Comparison of ENCODE assay signal across 12 mouse cellular contexts in the genomic region with DNA sequence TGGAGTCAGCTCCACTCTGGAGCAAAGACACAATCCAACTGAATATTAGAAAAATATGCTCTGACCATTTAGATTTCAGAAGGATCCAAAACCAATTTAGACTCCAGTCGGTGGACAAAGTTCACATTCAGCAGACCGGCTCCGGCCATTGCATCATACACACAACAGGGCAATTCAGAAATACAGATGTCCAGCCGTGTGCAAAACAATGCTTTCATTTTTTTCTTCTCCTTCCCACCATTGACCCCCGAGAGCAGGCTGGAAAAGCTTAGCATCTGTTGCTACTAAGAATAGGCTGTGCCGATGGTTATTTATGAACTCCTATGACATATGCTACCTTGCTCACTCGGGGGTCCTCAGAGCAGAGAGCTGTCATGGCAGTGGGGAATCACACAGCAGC. TPM values are rescaled to one million over a fixed set of nuclear protein-coding genes. Genes with fewer than 3 reads are reported as not detected.
A peak's percentile ranks its signal among the peaks of the same experiment; 100 is the strongest.
DNase-seq lines count a peak whose midpoint lies in the region; ATAC-seq and TF ChIP-seq lines count a peak whose summit lies in the region.
"Had no signal": no experiment of that assay in that cellular context is flagged by ENCODE, and none has a peak within 500 bp of the region (broad histone marks: within the 10 kb centered on the region; RNA-seq: fewer than 3 reads in every experiment).

No protein-coding gene starts in this region.

- intact Hi-C loops in left cerebral cortex, postnatal 4 days (cut with DNase I): no loop called here

- H3ac ChIP-seq in myocyte (ENCODE audit: control insufficient read depth, insufficient read length): no peak overlapping the region

- no peak overlapping the region; the same call in 1 of the 2 replicates for H3K27ac ChIP-seq in heart, embryonic 11.5 days (ENCODE audit: low read depth, low read length)
- no peak overlapping the region for H3K27ac ChIP-seq in liver, postnatal 0 days (ENCODE audit: low read depth)
- H3K27ac ChIP-seq in liver, embryonic 12.5 days: no peak overlapping the region
- H3K27ac ChIP-seq in embryonic facial prominence, embryonic 13.5 days: peak overlapping the region; percentile 5; the same call in 1 of the 2 replicates
- H3K27ac ChIP-seq: embryonic facial prominence, embryonic 12.5 days had no signal

- no peak overlapping the region for H3K4me3 ChIP-seq in heart, embryonic 11.5 days (ENCODE audit: low read depth, low read length)
- no peak overlapping the region for H3K4me3 ChIP-seq in liver, postnatal 0 days (ENCODE audit: low read depth, low read length)
- no peak overlapping the region for H3K4me3 ChIP-seq in liver, embryonic 12.5 days
- H3K4me3 ChIP-seq in embryonic facial prominence, embryonic 13.5 days: no peak overlapping the region
- no peak overlapping the region for H3K4me3 ChIP-seq in myocyte
- H3K4me3 ChIP-seq: embryonic facial prominence, embryonic 12.5 days had no signal

- no peak overlapping the region for H3K9ac ChIP-seq in heart, embryonic 11.5 days (ENCODE audit: low read depth, low read length)
- H3K9ac ChIP-seq in liver, postnatal 0 days (replicated peaks): no peak overlapping the region
- H3K9ac ChIP-seq in liver, embryonic 12.5 days: no peak overlapping the region
- no peak overlapping the region for H3K9ac ChIP-seq in embryonic facial prominence, embryonic 13.5 days
- H3K9ac ChIP-seq: embryonic facial prominence, embryonic 12.5 days had no signal

- DNase-seq in heart, adult 18-20 months: peak; percentile 27 to 38
- DNase-seq in liver, postnatal 0 days: peak; percentile 18
- DNase-seq in left cerebral cortex, postnatal 4 days: no peak
- DNase-seq: B cell, adult 2 months; kidney, adult 11 months; right cerebral cortex, postnatal 14 days had no signal

- TF ChIP-seq CTCF in liver, postnatal 0 days (IDR thresholded peaks at IDR 0.05; ENCODE audit: low read depth): no peak

- H3K36me3 ChIP-seq in heart, embryonic 11.5 days (ENCODE audit: control insufficient read depth, insufficient read depth, low read length): no peaks in the 10 kb centered on the region
- H3K36me3 ChIP-seq in liver, postnatal 0 days (replicated peaks; ENCODE audit: insufficient read depth, low read length): no peaks in the 10 kb centered on the region
- H3K36me3 ChIP-seq in liver, embryonic 12.5 days: no peaks in the 10 kb centered on the region
- no peaks in the 10 kb centered on the region for H3K36me3 ChIP-seq in embryonic facial prominence, embryonic 13.5 days
- no peaks in the 10 kb centered on the region for H3K36me3 ChIP-seq in myocyte (ENCODE audit: control insufficient read depth, insufficient read depth)

- TF ChIP-seq POLR2A in myocyte (IDR thresholded peaks at IDR 0.05; ENCODE audit: insufficient read length, low read depth): no peak

- H3K79me2 ChIP-seq in myocyte (ENCODE audit: control insufficient read depth, insufficient read depth): peaks cover 16% of the 10 kb centered on the region

- no peaks in the 10 kb centered on the region for H3K27me3 ChIP-seq in heart, embryonic 11.5 days (ENCODE audit: control insufficient read depth, insufficient read depth, low read length)
- no peaks in the 10 kb centered on the region for H3K27me3 ChIP-seq in liver, postnatal 0 days (ENCODE audit: insufficient read depth, low read length)
- no peaks in the 10 kb centered on the region for H3K27me3 ChIP-seq in liver, embryonic 12.5 days (replicated peaks)
- no peaks in the 10 kb centered on the region for H3K27me3 ChIP-seq in embryonic facial prominence, embryonic 13.5 days
- no peaks in the 10 kb centered on the region for H3K27me3 ChIP-seq in myocyte (ENCODE audit: control insufficient read depth, insufficient read depth, insufficient read length)
- H3K27me3 ChIP-seq: embryonic facial prominence, embryonic 12.5 days had no signal

- whole genome bisulfite sequencing in heart, embryonic 11.5 days (ENCODE audit: insufficient replicate concordance): 46% methylated on average over 7 of the region's 7 CpGs
- WGBS in liver, postnatal 0 days (ENCODE audit: insufficient replicate concordance): 46% methylated on average over 7 of the region's 7 CpGs
- WGBS in liver, embryonic 12.5 days (ENCODE audit: insufficient replicate concordance): 65% methylated on average over 7 of the region's 7 CpGs
- WGBS in embryonic facial prominence, embryonic 13.5 days: 35% methylated on average over 7 of the region's 7 CpGs

- H3K4me2 ChIP-seq in heart, embryonic 11.5 days: no peak overlapping the region
- 0 out of 2 replicates have a peak overlapping the region, but pooled peaks have one; percentile 29 for H3K4me2 ChIP-seq in liver, postnatal 0 days (ENCODE audit: low read depth, low read length)
- H3K4me2 ChIP-seq in liver, embryonic 12.5 days: no peak overlapping the region
- no peak overlapping the region for H3K4me2 ChIP-seq in embryonic facial prominence, embryonic 13.5 days
- peak overlapping the region; percentile 50 for H3K4me2 ChIP-seq in myocyte (ENCODE audit: low read depth)
- H3K4me2 ChIP-seq: embryonic facial prominence, embryonic 12.5 days had no signal

- H3K9me3 ChIP-seq in heart, embryonic 11.5 days (replicated peaks; ENCODE audit: control insufficient read depth, low read length): no peaks in the 10 kb centered on the region
- H3K9me3 ChIP-seq in liver, postnatal 0 days (ENCODE audit: low read length): no peaks in the 10 kb centered on the region
- no peaks in the 10 kb centered on the region for H3K9me3 ChIP-seq in liver, embryonic 12.5 days (replicated peaks)
- no peaks in the 10 kb centered on the region for H3K9me3 ChIP-seq in embryonic facial prominence, embryonic 13.5 days
- H3K9me3 ChIP-seq: embryonic facial prominence, embryonic 12.5 days had no signal

- no peak for TF ChIP-seq EP300 in liver, postnatal 0 days (IDR thresholded peaks at IDR 0.05; ENCODE audit: low read depth)

- ATAC-seq in heart, embryonic 11.5 days (replicated peaks; ENCODE audit: insufficient number of reproducible peaks, low FRiP score, low TSS enrichment): no peak
- peak; percentile 38; the same call in 1 of the 2 replicates for ATAC-seq in liver, postnatal 0 days
- ATAC-seq in liver, embryonic 12.5 days: no peak
- ATAC-seq in embryonic facial prominence, embryonic 13.5 days (ENCODE audit: insufficient number of reproducible peaks, insufficient read depth, low FRiP score, low TSS enrichment, low read depth): no peak
- ATAC-seq in cerebellum, adult (ENCODE audit: insufficient number of reproducible peaks, low FRiP score, low TSS enrichment): no peak

- peaks cover 41% of the 10 kb centered on the region for H3K4me1 ChIP-seq in heart, embryonic 11.5 days (ENCODE audit: control insufficient read depth, insufficient read depth, low read length)
- H3K4me1 ChIP-seq in liver, postnatal 0 days (ENCODE audit: insufficient read depth): peaks cover 6% of the 10 kb centered on the region; the same call in 1 of the 2 replicates
- H3K4me1 ChIP-seq in liver, embryonic 12.5 days: peaks cover 5% of the 10 kb centered on the region; the same call in 1 of the 2 replicates
- H3K4me1 ChIP-seq in embryonic facial prominence, embryonic 13.5 days: peaks cover 20% of the 10 kb centered on the region; the same call in 1 of the 2 replicates

TF ChIP-seq in myocyte, 11 proteins besides CTCF, POLR2A, EP300 and RAD21:
- no peak for TF ChIP-seq SRF (IDR thresholded peaks at IDR 0.05; ENCODE audit: control insufficient read depth, insufficient read length, low read depth)
- no peak for TF ChIP-seq TCF3 (IDR thresholded peaks at IDR 0.05; ENCODE audit: insufficient read length, low read depth)
- TF ChIP-seq E2F4 (IDR thresholded peaks at IDR 0.05; ENCODE audit: insufficient read depth): no peak
- peak in 1 of 3 experiments; percentile 5 for TF ChIP-seq MYOG (IDR thresholded peaks at IDR 0.05; ENCODE audit: control insufficient read depth in 1 of 3, insufficient read depth in 1 of 3, insufficient read length in 2 of 3, low read depth in 2 of 3)
- TF ChIP-seq TCF12 (IDR thresholded peaks at IDR 0.05; ENCODE audit: insufficient read depth, poor library complexity, severe bottlenecking): no peak
- no peak for TF ChIP-seq MAX (IDR thresholded peaks at IDR 0.05; ENCODE audit: low read depth)
- no peak for TF ChIP-seq USF1 (IDR thresholded peaks at IDR 0.05; ENCODE audit: low read depth)
- peak; percentile 57; the same call in 1 of the 2 replicates for TF ChIP-seq CEBPB (IDR thresholded peaks at IDR 0.05; ENCODE audit: insufficient read depth, poor library complexity, severe bottlenecking)
- peak in 2 of 3 experiments; percentile 5 to 25 for TF ChIP-seq MYOD1 (IDR thresholded peaks at IDR 0.05; ENCODE audit: control insufficient read depth in 1 of 3, insufficient read length in 2 of 3, low read depth in 2 of 3)
- no peak for TF ChIP-seq POLR2AphosphoS2 (IDR thresholded peaks at IDR 0.05; ENCODE audit: insufficient read length, low read depth)
- no peak for TF ChIP-seq REST (IDR thresholded peaks at IDR 0.05; ENCODE audit: insufficient read depth, insufficient read length)

RNA-seq across cellular contexts. Expression of a gene that starts 23.2 kb away (rescaled TPM):
- 1 to 10 TPM; 3.9 to 5.3 TPM for total RNA-seq in heart, adult 18-20 months (2021)
- 56.5 and 61.4 TPM in 2 replicates for polyA plus RNA-seq in heart, embryonic 11.5 days (2014; fragmentation: Nextera tagmentation; extraction: Ambion mirVana)
- polyA plus RNA-seq in liver, postnatal 0 days (2015; fragmentation: Nextera tagmentation; extraction: Ambion mirVana): 0.81 and 0.99 TPM in 2 replicates
- 4.1 and 6.7 TPM in 2 replicates for polyA plus RNA-seq in liver, embryonic 12.5 days (2016; fragmentation: Nextera tagmentation; extraction: Ambion mirVana)
- polyA plus RNA-seq in embryonic facial prominence, embryonic 13.5 days (2015; fragmentation: Nextera tagmentation; extraction: Ambion mirVana): 75.2 and 103 TPM in 2 replicates
- polyA plus RNA-seq in myocyte (2012; fragmentation: generic; extraction: Trizol): 9.3 TPM
- 10 to 100 TPM; 13.3 to 16.0 TPM for total RNA-seq in left cerebral cortex, postnatal 4 days (2021)

Comparison
In these comparisons a context has a peak if more than half of its experiments do, and no peak if none do; other contexts are left out.
1. H3K4me2 ChIP-seq: peak in liver, postnatal 0 days (single experiment) and myocyte (single experiment); none in heart, embryonic 11.5 days (single experiment), liver, embryonic 12.5 days (single experiment) and embryonic facial prominence, embryonic 13.5 days (single experiment).